Mouse (Mus musculus) macrophage (primary cell): ENCODE measurements around the gene Adam30. TPM values are rescaled to one million over a fixed set of nuclear protein-coding genes. Genes with fewer than 3 reads are reported as not detected.
"Not testable (repeated sequence)": the region's sequence is repeated elsewhere in the genome, so short reads cannot be mapped to it uniquely, and the experiment has no call there.

ENCODE experiments used
- H3K27ac ChIP-seq: fragments of 350-480 bp; formaldehyde crosslinking; 2 replicates; pipeline ENCODE4 v1.9.0; 2021
- H3K36me3 ChIP-seq: fragments of 350-480 bp; formaldehyde crosslinking; 2 replicates; pipeline ENCODE4 v1.9.0; 2021; ENCODE audit errors: inconsistent target
- H3K4me3 ChIP-seq: fragments of 350-480 bp; formaldehyde crosslinking; 2 replicates; pipeline ENCODE4 v1.9.0; 2021; ENCODE audit errors: inconsistent target
- H3K79me2 ChIP-seq: fragments of 350-480 bp; formaldehyde crosslinking; 2 replicates; pipeline ENCODE4 v1.9.0; 2021; ENCODE audit errors: inconsistent target
- WGBS: methylation state at CpG from one replicate; pipeline ENCODE4 v1.1.7; 2026; ENCODE audit warnings: inconsistent platforms; ENCODE audit not compliant: missing documents; 5-methylcytosine and 5-hydroxymethylcytosine counted together
- polyA plus RNA-seq: library from polyadenylated mRNA; stranded (reverse); fragments of 250-400 nt; gene quantifications from 3 replicates; pipeline ENCODE4 v1.2.4, GENCODE M21; 2018; ENCODE audit warnings: inconsistent platforms
- total RNA-seq, 78 experiments: library from RNA; depleted of rRNA; stranded (reverse); fragments of 250-400 nt; gene quantifications; 1 replicate in 9 of 78; 2 replicates in 24 of 78; 3 replicates in 43 of 78; 4 replicates in 2 of 78; pipeline ENCODE4 v1.2.4; 2018; ENCODE audit warnings: inconsistent platforms in 56 of 78

The Adam30 gene
- 10 to 100 TPM in 1 of 26 experiments, 1 to 10 TPM in 6, under 1 TPM in 6, not detected in 13; 0.19 to 10.9 (median 1.4) TPM for total RNA-seq (2018; cell fraction: chromatin; rRNA removed)
- total RNA-seq (2018; cell fraction: cytosol; rRNA removed) = under 1 TPM in 5 of 26 experiments, not detected in 21; 0.03 to 0.12 (median 0.06) TPM
- total RNA-seq (2018; cell fraction: nucleus; rRNA removed) = 10 to 100 TPM in 1 of 26 experiments, 1 to 10 TPM in 9, under 1 TPM in 4, not detected in 12; 0.15 to 12.9 (median 1.9) TPM
- not detected in 3 replicates for polyA plus RNA-seq

GRCm38 (mm10) chr3:98160330-98160729 lies at the start of gene Adam30:
Gene Adam30, plus strand, starts transcription at chr3:98160630.
- Histone ChIP-seq H3K27ac (no peak within 1 kb of the TSS), H3K79me2 (no peaks in the 10 kb centered on the region), H3K36me3 (no peaks in the 10 kb centered on the region), H3K4me3 (no peak within 1 kb of the TSS)
- WGBS = 93% methylated on average over 17 of the region's 17 CpGs

- peaks cover 95% of the 10 kb centered on the region for H3K36me3 ChIP-seq
- no peak overlapping the region for H3K4me3 ChIP-seq
- no peaks in the 10 kb centered on the region for H3K79me2 ChIP-seq
- 89% methylated on average over 2 of the region's 3 CpGs for WGBS
- no peak overlapping the region for H3K27ac ChIP-seq
These were observed 42.2 kb upstream of the Adam30 start for GRCm38 (mm10) chr3:98118252-98118651.

- H3K4me3 ChIP-seq = no peak overlapping the region
- WGBS = 94% methylated on average over 5 of the region's 6 CpGs
- peaks cover 97% of the 10 kb centered on the region for H3K36me3 ChIP-seq
- H3K79me2 ChIP-seq = no peaks in the 10 kb centered on the region
- H3K27ac ChIP-seq = no peak overlapping the region
These were observed 41.1 kb upstream of the Adam30 start for GRCm38 (mm10) chr3:98119338-98119737.

- Histone ChIP-seq H3K27ac (no peak overlapping the region), H3K36me3 (peaks cover 96% of the 10 kb centered on the region), H3K4me3 (no peak overlapping the region), H3K79me2 (no peaks in the 10 kb centered on the region)
- WGBS = 91% methylated on average over 6 of the region's 6 CpGs
These were observed 39.5 kb upstream of the Adam30 start for GRCm38 (mm10) chr3:98120884-98121283.

GRCm38 (mm10) chr3:98127775-98128174 lies 32.7 kb upstream of the Adam30 start:
- H3K27ac ChIP-seq = no peak overlapping the region
- WGBS = 86% methylated on average over 2 of the region's 2 CpGs
- no peaks in the 10 kb centered on the region for H3K79me2 ChIP-seq
- H3K36me3 ChIP-seq = peaks cover 96% of the 10 kb centered on the region
- H3K4me3 ChIP-seq = no peak overlapping the region

- H3K4me3 ChIP-seq = no peak overlapping the region
- WGBS = 86% methylated on average over 4 of the region's 5 CpGs
- H3K36me3 ChIP-seq = peaks cover 96% of the 10 kb centered on the region
- H3K79me2 ChIP-seq = no peaks in the 10 kb centered on the region
- no peak overlapping the region for H3K27ac ChIP-seq
These were observed 31.7 kb upstream of the Adam30 start for GRCm38 (mm10) chr3:98128716-98129115.

- not testable (repeated sequence) for H3K27ac ChIP-seq, H3K79me2 ChIP-seq, H3K4me3 ChIP-seq
- WGBS = 90% methylated on average over 4 of the region's 4 CpGs
- peaks cover 95% of the 10 kb centered on the region for H3K36me3 ChIP-seq
These were observed 28.3 kb upstream of the Adam30 start for GRCm38 (mm10) chr3:98132140-98132539.

- Histone ChIP-seq H3K79me2 (no peaks in the 10 kb centered on the region), H3K36me3 (peaks cover 97% of the 10 kb centered on the region), H3K4me3 (no peak overlapping the region), H3K27ac (no peak overlapping the region)
- WGBS = 99% methylated on average over 8 of the region's 8 CpGs
These were observed 27.8 kb upstream of the Adam30 start for GRCm38 (mm10) chr3:98132636-98133035.

- Histone ChIP-seq H3K79me2 (no peaks in the 10 kb centered on the region), H3K36me3 (peaks cover 96% of the 10 kb centered on the region), H3K4me3 (no peak overlapping the region), H3K27ac (no peak overlapping the region)
- 98% methylated on average over 15 of the region's 15 CpGs for WGBS
These were observed 19.0 kb upstream of the Adam30 start for GRCm38 (mm10) chr3:98141456-98141855.

- Histone ChIP-seq H3K36me3 (peaks cover 96% of the 10 kb centered on the region), H3K79me2 (no peaks in the 10 kb centered on the region), H3K27ac (no peak overlapping the region), H3K4me3 (no peak overlapping the region)
- 96% methylated on average over 13 of the region's 13 CpGs for WGBS
These were observed 17.6 kb upstream of the Adam30 start for GRCm38 (mm10) chr3:98142862-98143261.

- peaks cover 95% of the 10 kb centered on the region for H3K36me3 ChIP-seq
- H3K27ac ChIP-seq = no peak overlapping the region
- 93% methylated on average over 10 of the region's 10 CpGs for WGBS
- no peak overlapping the region for H3K4me3 ChIP-seq
- no peaks in the 10 kb centered on the region for H3K79me2 ChIP-seq
These were observed 15.2 kb upstream of the Adam30 start for GRCm38 (mm10) chr3:98145204-98145603.

- H3K79me2 ChIP-seq = no peaks in the 10 kb centered on the region
- H3K27ac ChIP-seq = no peak overlapping the region
- H3K4me3 ChIP-seq = no peak overlapping the region
- H3K36me3 ChIP-seq = peaks cover 85% of the 10 kb centered on the region
- 94% methylated on average over 24 of the region's 29 CpGs for WGBS
These were observed 13.7 kb upstream of the Adam30 start for GRCm38 (mm10) chr3:98146471-98147410.

GRCm38 (mm10) chr3:98147706-98148105 lies 12.7 kb upstream of the Adam30 start:
- no peak overlapping the region for H3K4me3 ChIP-seq
- no peak overlapping the region for H3K27ac ChIP-seq
- no peaks in the 10 kb centered on the region for H3K79me2 ChIP-seq
- peaks cover 76% of the 10 kb centered on the region for H3K36me3 ChIP-seq
- WGBS = 90% methylated on average over 12 of the region's 14 CpGs

GRCm38 (mm10) chr3:98149881-98150280 lies 10.5 kb upstream of the Adam30 start:
- Histone ChIP-seq H3K27ac (no peak overlapping the region), H3K36me3 (peaks cover 54% of the 10 kb centered on the region), H3K4me3 (no peak overlapping the region), H3K79me2 (no peaks in the 10 kb centered on the region)
- WGBS = 92% methylated on average over 11 of the region's 11 CpGs

GRCm38 (mm10) chr3:98151016-98151415 lies 9.4 kb upstream of the Adam30 start:
- Histone ChIP-seq H3K79me2 (no peaks in the 10 kb centered on the region), H3K4me3 (no peak overlapping the region), H3K27ac (no peak overlapping the region), H3K36me3 (peaks cover 43% of the 10 kb centered on the region)
- 92% methylated on average over 10 of the region's 10 CpGs for WGBS
